Mouse (Mus musculus): ENCODE data around the gene Sstr3.

DNA sequence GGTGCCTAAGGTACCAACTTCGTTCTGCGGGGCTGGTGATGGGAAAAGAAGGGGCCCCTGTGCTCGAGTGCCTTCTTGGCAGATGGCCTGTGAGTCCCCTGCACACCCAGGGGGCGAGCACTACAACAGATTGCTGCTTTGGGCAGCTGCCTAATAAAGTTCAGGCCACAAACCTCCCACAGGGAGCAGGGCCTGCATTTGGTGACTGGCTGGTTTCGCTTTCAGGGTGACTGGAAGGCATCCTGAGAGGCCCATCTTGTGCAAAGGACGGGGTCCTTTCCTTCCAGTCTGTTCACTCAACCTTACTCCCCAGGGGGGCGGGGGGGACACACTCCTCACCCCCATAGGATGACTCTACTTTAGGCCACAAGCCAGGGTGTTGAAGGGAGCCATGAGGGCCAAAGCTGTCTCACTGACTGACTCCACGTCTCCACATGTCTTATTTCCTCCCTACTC is 34.3 kb downstream of the Sstr3 start:
- TF ChIP-seq GATA1 (IDR thresholded peaks at IDR 0.05; ENCODE audit: borderline replicate concordance, low read length) (no peak), FLI1 (IDR thresholded peaks at IDR 0.05; ENCODE audit: low read length) (no peak)

All from megakaryocyte, embryonic 14.5 days (primary cell).